ENCODE assay signal across 20 mouse cellular contexts in genomic region chr13:45300610-45301009, GRCm38 (mm10).
DNase-seq lines count a peak whose midpoint lies in the region; ATAC-seq and TF ChIP-seq lines count a peak whose summit lies in the region.
"Had no signal": no experiment of that assay in that cellular context is flagged by ENCODE, and none has a peak within 500 bp of the region (broad histone marks: within the 10 kb centered on the region; RNA-seq: fewer than 3 reads in every experiment).

No protein-coding gene starts in this region.

- H3K9ac ChIP-seq in kidney, embryonic 14.5 days (ENCODE audit: low read depth, low read length), result no peak overlapping the region
- no peak overlapping the region for H3K9ac ChIP-seq in kidney, postnatal 0 days (ENCODE audit: low read depth, low read length)
- H3K9ac ChIP-seq: embryonic facial prominence, embryonic 12.5 days; forebrain, embryonic 15.5 days; heart, embryonic 13.5 days; limb, embryonic 13.5 days had no signal

- no peak overlapping the region for H3K4me2 ChIP-seq in kidney, embryonic 14.5 days (replicated peaks; ENCODE audit: low read depth, low read length)
- no peak overlapping the region for H3K4me2 ChIP-seq in kidney, postnatal 0 days (ENCODE audit: low read length)
- H3K4me2 ChIP-seq: embryonic facial prominence, embryonic 12.5 days; forebrain, embryonic 15.5 days; heart, embryonic 13.5 days; limb, embryonic 13.5 days had no signal

- WGBS in kidney, adult 2 months, result 62% methylated on average over 8 of the region's 8 CpGs
- 91% methylated on average over 8 of the region's 8 CpGs for WGBS in kidney, embryonic 14.5 days
- 87% methylated on average over 8 of the region's 8 CpGs for WGBS in kidney, postnatal 0 days
- 44% methylated on average over 8 of the region's 8 CpGs for WGBS in small intestine, adult 2 months

- DNase-seq in gastrocnemius, postnatal 25 days, result peak; percentile 28
- no peak for DNase-seq in gastrocnemius, adult 8-10 months (ENCODE audit: low spot score in 2 of 2)
- peak; percentile 96 for DNase-seq in kidney, adult 2 months
- peak; percentile 14 for DNase-seq in kidney, postnatal 0 days (ENCODE audit: low spot score)
- no peak for DNase-seq in frontal cortex, postnatal 25 days (ENCODE audit: low spot score in 2 of 2)
- DNase-seq: gastrocnemius, adult 2 months; lung, postnatal 10 days; midbrain, embryonic 14.5 days; spleen, adult 18-20 months had no signal

- ATAC-seq in kidney, embryonic 14.5 days (ENCODE audit: low FRiP score, low TSS enrichment), result no peak
- peak; percentile 84 for ATAC-seq in kidney, postnatal 0 days (replicated peaks; ENCODE audit: low FRiP score, low read depth)
- ATAC-seq: activated CD4-positive, CD25-positive, alpha-beta regulatory T cell, adult 4 months; forebrain, embryonic 15.5 days; inflammation-experienced regulatory T-cells, adult 6 months; Patski had no signal

- no peaks in the 10 kb centered on the region for H3K9me3 ChIP-seq in kidney, embryonic 14.5 days (ENCODE audit: control insufficient read depth, low read length)
- no peaks in the 10 kb centered on the region for H3K9me3 ChIP-seq in kidney, postnatal 0 days (replicated peaks; ENCODE audit: low read length)
- H3K9me3 ChIP-seq: embryonic facial prominence, embryonic 12.5 days; forebrain, embryonic 15.5 days; limb, embryonic 13.5 days had no signal

- no peak for TF ChIP-seq POLR2A in kidney, adult 2 months (IDR thresholded peaks at IDR 0.05; ENCODE audit: low read depth, low read length)
- TF ChIP-seq POLR2A in small intestine, adult 2 months (IDR thresholded peaks at IDR 0.05; ENCODE audit: low read depth, low read length), result no peak

- peaks cover 7% of the 10 kb centered on the region; the same call in 1 of the 2 replicates for H3K4me1 ChIP-seq in kidney, adult 2 months (ENCODE audit: control insufficient read depth, insufficient read depth, low read length)
- H3K4me1 ChIP-seq in kidney, embryonic 14.5 days (ENCODE audit: control insufficient read depth, insufficient read depth, low read length), result no peaks in the 10 kb centered on the region
- H3K4me1 ChIP-seq in kidney, postnatal 0 days (replicated peaks; ENCODE audit: insufficient read depth, low read length), result no peaks in the 10 kb centered on the region
- H3K4me1 ChIP-seq in small intestine, adult 2 months (ENCODE audit: control insufficient read depth, insufficient read depth, insufficient read length, low read length), result peaks cover 5% of the 10 kb centered on the region; the same call in 1 of the 2 replicates
- H3K4me1 ChIP-seq: embryonic facial prominence, embryonic 12.5 days; forebrain, embryonic 15.5 days; limb, embryonic 13.5 days had no signal

- no peak overlapping the region for H3K4me3 ChIP-seq in kidney, adult 2 months (ENCODE audit: insufficient read depth, low read depth, low read length)
- no peak overlapping the region for H3K4me3 ChIP-seq in kidney, embryonic 14.5 days (ENCODE audit: low read length)
- H3K4me3 ChIP-seq in kidney, postnatal 0 days (replicated peaks; ENCODE audit: low read depth, low read length), result no peak overlapping the region
- H3K4me3 ChIP-seq in small intestine, adult 2 months (ENCODE audit: low read depth, low read length), result no peak overlapping the region
- H3K4me3 ChIP-seq: embryonic facial prominence, embryonic 12.5 days; forebrain, embryonic 15.5 days; gastrocnemius, adult 2 months; heart, embryonic 13.5 days; layer of hippocampus, adult 2 months; limb, embryonic 13.5 days; myocyte had no signal

- H3K27me3 ChIP-seq in kidney, adult 2 months (replicated peaks; ENCODE audit: control insufficient read depth, insufficient read depth, low read length), result no peaks in the 10 kb centered on the region
- no peaks in the 10 kb centered on the region for H3K27me3 ChIP-seq in kidney, embryonic 14.5 days (ENCODE audit: control insufficient read depth, insufficient read depth, low read length)
- H3K27me3 ChIP-seq in kidney, postnatal 0 days (ENCODE audit: insufficient read depth, low read length), result no peaks in the 10 kb centered on the region
- H3K27me3 ChIP-seq in small intestine, adult 2 months (ENCODE audit: control insufficient read depth, insufficient read depth, low read length), result no peaks in the 10 kb centered on the region
- H3K27me3 ChIP-seq: embryonic facial prominence, embryonic 12.5 days; forebrain, embryonic 15.5 days; heart, embryonic 13.5 days; limb, embryonic 13.5 days had no signal

- no peak for TF ChIP-seq CTCF in kidney, adult 2 months (conservative IDR thresholded peaks at IDR 0.05; ENCODE audit: insufficient read depth, insufficient read length, low read depth, low read length)
- no peak for TF ChIP-seq CTCF in kidney, postnatal 0 days (IDR thresholded peaks at IDR 0.05; ENCODE audit: low read depth)
- TF ChIP-seq CTCF in small intestine, adult 2 months (IDR thresholded peaks at IDR 0.05; ENCODE audit: extremely low read depth, insufficient read length, insufficient replicate concordance, low read depth, low read length), result no peak

- H3K27ac ChIP-seq in kidney, adult 2 months (ENCODE audit: insufficient read depth, low read depth, low read length), result peak overlapping the region; percentile 95
- H3K27ac ChIP-seq in kidney, embryonic 14.5 days (ENCODE audit: low read depth, low read length), result no peak overlapping the region
- no peak overlapping the region for H3K27ac ChIP-seq in kidney, postnatal 0 days
- H3K27ac ChIP-seq in small intestine, adult 2 months (ENCODE audit: insufficient read depth, low read depth, low read length), result peak overlapping the region; percentile 64
- H3K27ac ChIP-seq: embryonic facial prominence, embryonic 12.5 days; forebrain, embryonic 15.5 days; gastrocnemius, adult 2 months; heart, embryonic 13.5 days; layer of hippocampus, adult 2 months; limb, embryonic 13.5 days had no signal

- H3K36me3 ChIP-seq in kidney, adult 2 months (ENCODE audit: control insufficient read depth, insufficient read depth, low read length), result no peaks in the 10 kb centered on the region
- H3K36me3 ChIP-seq in kidney, embryonic 14.5 days (ENCODE audit: control insufficient read depth, insufficient read depth, low read length), result no peaks in the 10 kb centered on the region
- H3K36me3 ChIP-seq in kidney, postnatal 0 days (ENCODE audit: insufficient read depth, low read length), result no peaks in the 10 kb centered on the region
- H3K36me3 ChIP-seq in small intestine, adult 2 months (ENCODE audit: control insufficient read depth, insufficient read depth, low read length), result no peaks in the 10 kb centered on the region
- H3K36me3 ChIP-seq: embryonic facial prominence, embryonic 12.5 days; forebrain, embryonic 15.5 days; heart, embryonic 13.5 days; limb, embryonic 13.5 days had no signal

Comparison
In these comparisons a context has a peak if more than half of its experiments do, and no peak if none do; other contexts are left out.
1. DNase-seq: peak in gastrocnemius, postnatal 25 days (single experiment), kidney, adult 2 months (single experiment) and kidney, postnatal 0 days (single experiment); none in gastrocnemius, adult 8-10 months (0 of 2) and frontal cortex, postnatal 25 days (0 of 2).
2. H3K27ac ChIP-seq: peak in kidney, adult 2 months (single experiment) and small intestine, adult 2 months (single experiment); none in kidney, embryonic 14.5 days (single experiment) and kidney, postnatal 0 days (single experiment).